Mouse (Mus musculus): ENCODE results near the gene Met.

GRCm38 (mm10) chr6:17508184-17508583, 44.6 kb downstream of the Met start:
- TF ChIP-seq CTCF (IDR thresholded peaks at IDR 0.05; ENCODE audit: extremely low read depth, insufficient read length, insufficient replicate concordance, low read depth, low read length) (no peak), POLR2A (IDR thresholded peaks at IDR 0.05; ENCODE audit: low read depth, low read length) (no peak)
